Mouse (Mus musculus) stomach, embryonic 14.5 days (tissue): ENCODE data around the gene Acvr1b. TPM values are rescaled to one million over a fixed set of nuclear protein-coding genes. Genes with fewer than 3 reads are reported as not detected.
A peak's percentile ranks its signal among the peaks of the same experiment; 100 is the strongest.

ENCODE experiments used
- ATAC-seq: fragments of 200-750 bp; cut with Nextera tagmentation; 2 replicates; pipeline ENCODE4 v1.8.0; 2017; ENCODE audit warnings: low read depth, moderate TSS enrichment; ENCODE audit not compliant: insufficient number of reproducible peaks, insufficient read depth, low FRiP score
- H3K27ac ChIP-seq: fragments of 300-500 bp; sonication (generic); 2 replicates; pipeline ENCODE4 v1.5.1; 2014; ENCODE audit warnings: mild to moderate bottlenecking, low read length, moderate library complexity, mixed read lengths
- H3K27me3 ChIP-seq: fragments of 300-500 bp; sonication (generic); 2 replicates; pipeline ENCODE4 v1.6.1; 2014; ENCODE audit warnings: low read length, control low read depth, mixed read lengths; ENCODE audit not compliant: control insufficient read depth, insufficient read depth
- H3K36me3 ChIP-seq: fragments of 300-500 bp; sonication (generic); 2 replicates; pipeline ENCODE4 v1.6.1; 2014; ENCODE audit warnings: mild to moderate bottlenecking, control low read depth, low read length, moderate library complexity, mixed read lengths; ENCODE audit not compliant: control insufficient read depth, insufficient read depth
- H3K4me1 ChIP-seq: fragments of 300-500 bp; sonication (generic); 2 replicates; pipeline ENCODE4 v1.6.1; 2014; ENCODE audit warnings: low read length, control low read depth, mixed read lengths; ENCODE audit not compliant: control insufficient read depth, insufficient read depth
- H3K4me2 ChIP-seq: fragments of 300-500 bp; sonication (generic); replicated peaks from 2 replicates; pipeline ENCODE4 v1.6.1; 2014; ENCODE audit warnings: low read depth, low read length, control low read depth
- H3K4me3 ChIP-seq: fragments of 300-500 bp; sonication (generic); 2 replicates; pipeline ENCODE4 v1.5.1; 2014; ENCODE audit warnings: low read depth, low read length, control low read depth
- H3K9ac ChIP-seq: fragments of 300-500 bp; sonication (generic); replicated peaks from 2 replicates; pipeline ENCODE4 v1.6.1; 2014; ENCODE audit warnings: low read depth, mild to moderate bottlenecking, control low read depth, low read length, moderate library complexity, mixed read lengths
- H3K9me3 ChIP-seq: fragments of 300-500 bp; sonication (generic); 2 replicates; pipeline ENCODE4 v1.6.1; 2016; ENCODE audit warnings: low read depth, low read length, control low read depth; ENCODE audit not compliant: control insufficient read depth
- WGBS: fragments of 180-500 bp; shearing (Covaris S2); extraction: QIAGEN DNeasy Blood & Tissue Kit; methylation state at CpG from one replicate; pipeline ENCODE4 v1.1.7; 2014; 5-methylcytosine and 5-hydroxymethylcytosine counted together
- polyA plus RNA-seq: library from polyadenylated mRNA; unstranded; fragments of >200 nt; fragmentation: Nextera tagmentation; extraction: Ambion mirVana; gene quantifications from 2 replicates; pipeline ENCODE4 v1.2.1, GENCODE M21; 2014

Acvr1b gene
- 11.5 and 14.5 TPM in 2 replicates for polyA plus RNA-seq

DNA sequence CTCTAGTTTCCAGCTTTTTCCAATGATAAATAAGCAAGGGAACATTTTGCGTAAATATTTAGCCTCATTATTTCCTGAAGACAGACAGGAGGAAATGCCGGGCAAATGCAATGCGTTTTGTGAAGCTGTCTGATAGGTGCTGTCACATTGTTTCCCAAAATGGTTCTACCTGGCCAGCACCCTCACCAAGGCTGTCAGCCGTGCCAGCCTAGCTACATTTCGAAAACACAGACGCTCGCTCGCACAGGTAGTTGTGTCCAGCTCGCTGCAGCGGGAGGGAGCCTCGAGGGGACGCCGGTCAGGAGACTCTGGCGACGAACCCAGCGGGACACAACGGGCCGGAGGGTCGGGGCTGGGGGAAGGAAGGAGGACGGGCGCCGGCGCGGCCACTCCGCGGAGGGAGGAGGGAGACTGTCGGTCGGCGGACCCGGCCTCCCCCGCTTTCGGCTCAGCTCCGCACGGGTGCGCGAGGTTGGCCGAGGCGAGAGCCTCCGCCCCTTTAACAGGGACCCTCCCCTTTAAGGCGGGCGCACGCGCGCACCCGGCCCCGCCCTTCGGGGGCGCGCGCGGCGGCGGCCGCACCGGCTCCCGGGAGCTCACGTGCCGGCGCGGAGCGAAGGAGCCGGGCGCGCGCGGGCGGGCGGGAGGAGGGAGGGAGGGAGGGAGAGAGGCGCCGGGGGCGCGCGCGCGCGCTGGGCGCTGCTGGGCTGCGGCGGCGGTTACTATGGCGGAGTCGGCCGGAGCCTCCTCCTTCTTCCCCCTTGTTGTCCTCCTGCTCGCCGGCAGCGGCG lies at the start of gene Acvr1b:
Acvr1b (plus strand) TSS at position 647 of the 791 bp plus-strand sequence.
- Histone ChIP-seq H3K4me3 (peak within 1 kb of the TSS; percentile 60), H3K4me2 (peak within 1 kb of the TSS; percentile 89), H3K27ac (peak within 1 kb of the TSS; percentile 71; the same call in 1 of the 2 replicates), H3K4me1 (peaks cover 25% of the 10 kb centered on the region), H3K9ac (peak within 1 kb of the TSS; percentile 82), H3K36me3 (no peaks in the 10 kb centered on the region), H3K27me3 (no peaks in the 10 kb centered on the region), H3K9me3 (no peaks in the 10 kb centered on the region)
- ATAC-seq: peak; percentile 90
- 1% methylated on average over 37 of the region's 87 CpGs for WGBS

- no peaks in the 10 kb centered on the region for H3K36me3 ChIP-seq
- no peak overlapping the region for H3K27ac ChIP-seq
- no peaks in the 10 kb centered on the region for H3K9me3 ChIP-seq
- no peak overlapping the region for H3K9ac ChIP-seq
- no peak overlapping the region for H3K4me3 ChIP-seq
- whole genome bisulfite sequencing: 87% methylated on average over 6 of the region's 6 CpGs
- ATAC-seq: no peak
- no peak overlapping the region for H3K4me2 ChIP-seq
- peaks cover 21% of the 10 kb centered on the region for H3K4me1 ChIP-seq
- no peaks in the 10 kb centered on the region for H3K27me3 ChIP-seq
These were observed 48.3 kb upstream of the Acvr1b start for GRCm38 (mm10) chr15:101125561-101125960.

- Histone ChIP-seq H3K4me3 (no peak overlapping the region), H3K4me1 (peaks cover 30% of the 10 kb centered on the region), H3K36me3 (no peaks in the 10 kb centered on the region), H3K9ac (no peak overlapping the region), H3K9me3 (no peaks in the 10 kb centered on the region), H3K27ac (peak overlapping the region; percentile 71), H3K27me3 (no peaks in the 10 kb centered on the region), H3K4me2 (no peak overlapping the region)
- 65% methylated on average over 12 of the region's 12 CpGs for WGBS
- peak; percentile 54; the same call in 1 of the 2 replicates for ATAC-seq
These were observed 46.9 kb upstream of the Acvr1b start for GRCm38 (mm10) chr15:101126876-101127544.

DNA sequence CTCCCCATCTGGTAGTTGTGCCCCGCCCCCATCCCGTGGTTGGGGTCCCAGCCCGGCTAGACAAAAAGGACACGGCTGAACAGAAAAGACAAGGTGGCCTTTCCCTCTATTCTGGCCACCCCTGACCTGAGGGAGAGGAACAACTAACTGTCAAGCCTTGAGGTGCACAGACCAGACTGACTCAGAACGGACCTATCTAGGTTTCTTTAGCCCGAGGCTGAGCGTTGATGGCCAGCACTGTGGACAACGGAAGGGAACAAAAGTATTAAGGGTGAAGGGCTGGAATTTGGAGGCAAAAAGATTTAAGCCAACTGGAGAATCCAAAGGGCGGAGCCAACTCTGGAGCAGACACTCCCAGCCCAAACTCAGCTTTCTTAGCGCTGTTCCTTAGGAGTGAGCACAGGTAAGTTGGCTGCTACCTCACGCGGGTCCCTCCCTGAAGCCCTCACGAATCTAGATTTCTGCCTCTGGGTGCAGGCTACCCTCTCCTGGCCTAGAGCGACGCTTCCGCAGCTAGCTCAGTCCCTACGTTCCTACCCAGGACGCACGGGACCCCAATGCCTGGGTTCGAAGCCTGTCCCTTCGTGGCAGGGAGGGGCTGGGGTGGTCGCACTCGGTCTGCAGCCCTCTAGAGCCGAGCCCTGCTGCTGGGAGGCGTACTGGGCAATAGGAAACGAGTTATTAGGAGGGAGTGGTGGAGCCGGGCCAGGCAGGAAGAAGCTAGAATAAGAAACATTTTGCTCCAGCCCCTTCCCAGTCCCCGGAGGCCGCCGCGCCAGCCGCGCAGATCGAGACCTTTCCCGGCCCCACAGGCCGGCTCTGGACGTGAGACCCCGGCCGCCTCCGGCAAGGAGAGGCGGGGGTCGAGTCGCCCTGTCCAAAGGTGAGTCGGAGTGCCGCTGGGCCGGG lies 45.4 kb upstream of the Acvr1b start, which contains the start of gene Acvrl1:
Acvrl1 (plus strand) TSS at position 342 of the 909 bp plus-strand sequence.
- no peaks in the 10 kb centered on the region for H3K9me3 ChIP-seq
- peak within 1 kb of the TSS; percentile 49; the same call in 1 of the 2 replicates for H3K27ac ChIP-seq
- peak within 1 kb of the TSS; percentile 41 for H3K4me3 ChIP-seq
- H3K4me1 ChIP-seq: peaks cover 40% of the 10 kb centered on the region
- no peaks in the 10 kb centered on the region for H3K36me3 ChIP-seq
- no peak for ATAC-seq
- 5% methylated on average over 46 of the region's 46 CpGs for WGBS
- H3K9ac ChIP-seq: peak within 1 kb of the TSS; percentile 51
- H3K27me3 ChIP-seq: no peaks in the 10 kb centered on the region
- H3K4me2 ChIP-seq: peak within 1 kb of the TSS; percentile 72

DNA sequence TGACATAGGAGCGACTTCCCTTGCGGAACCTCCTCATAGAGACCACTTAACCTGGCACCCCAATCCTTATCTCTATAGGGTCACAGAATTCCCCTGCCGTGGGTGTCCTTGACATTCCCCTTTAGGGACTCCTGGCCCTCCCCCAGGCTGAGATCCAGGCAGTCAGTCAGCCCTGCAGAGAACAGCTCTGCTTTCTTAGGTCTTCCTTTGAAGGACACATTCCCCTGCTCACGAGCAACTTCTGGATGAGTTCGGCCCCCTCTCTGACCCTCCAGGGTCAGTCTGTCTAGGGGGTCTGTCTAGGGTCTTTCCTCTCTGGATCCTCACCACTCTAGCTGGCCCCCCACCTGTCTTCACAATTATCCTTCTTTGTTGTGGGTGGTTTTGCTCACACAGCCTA lies 44.5 kb upstream of the Acvr1b start:
- peaks cover 49% of the 10 kb centered on the region for H3K4me1 ChIP-seq
- peak overlapping the region; percentile 41 for H3K4me3 ChIP-seq
- ATAC-seq: no peak
- no peak overlapping the region for H3K9ac ChIP-seq
- H3K27ac ChIP-seq: no peak overlapping the region
- H3K9me3 ChIP-seq: no peaks in the 10 kb centered on the region
- H3K4me2 ChIP-seq: peak overlapping the region; percentile 72
- WGBS: 38% methylated on average over 5 of the region's 5 CpGs
- no peaks in the 10 kb centered on the region for H3K27me3 ChIP-seq
- H3K36me3 ChIP-seq: no peaks in the 10 kb centered on the region

DNA sequence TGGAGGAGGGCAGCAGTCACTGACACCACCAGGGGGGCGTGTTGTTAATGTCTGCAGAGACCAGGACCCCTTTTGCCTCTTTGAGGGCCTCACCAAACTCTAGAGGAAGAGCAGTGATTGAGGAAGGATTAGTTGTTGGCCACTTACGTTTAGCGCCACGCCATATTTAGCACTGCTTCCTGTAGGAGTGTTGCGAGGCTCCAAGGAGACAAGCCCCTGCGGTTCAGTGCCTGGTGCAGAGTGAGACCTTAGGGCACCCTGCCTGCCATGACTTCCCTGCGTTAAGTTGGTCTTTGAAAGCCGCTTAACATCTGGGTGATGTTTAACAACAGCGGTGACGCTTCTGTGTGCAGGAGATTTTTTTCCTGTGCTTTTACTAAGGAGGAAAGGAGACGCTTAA lies 42.4 kb upstream of the Acvr1b start:
- Histone ChIP-seq H3K9ac (no peak overlapping the region), H3K4me3 (no peak overlapping the region), H3K27ac (0 out of 2 replicates have a peak overlapping the region, but pooled peaks have one; percentile 2), H3K27me3 (no peaks in the 10 kb centered on the region), H3K9me3 (no peaks in the 10 kb centered on the region), H3K36me3 (no peaks in the 10 kb centered on the region; the same call in 1 of the 2 replicates), H3K4me2 (peak overlapping the region; percentile 6; the same call in 1 of the 2 replicates), H3K4me1 (peaks cover 45% of the 10 kb centered on the region)
- ATAC-seq: no peak
- 17% methylated on average over 11 of the region's 11 CpGs for WGBS

DNA sequence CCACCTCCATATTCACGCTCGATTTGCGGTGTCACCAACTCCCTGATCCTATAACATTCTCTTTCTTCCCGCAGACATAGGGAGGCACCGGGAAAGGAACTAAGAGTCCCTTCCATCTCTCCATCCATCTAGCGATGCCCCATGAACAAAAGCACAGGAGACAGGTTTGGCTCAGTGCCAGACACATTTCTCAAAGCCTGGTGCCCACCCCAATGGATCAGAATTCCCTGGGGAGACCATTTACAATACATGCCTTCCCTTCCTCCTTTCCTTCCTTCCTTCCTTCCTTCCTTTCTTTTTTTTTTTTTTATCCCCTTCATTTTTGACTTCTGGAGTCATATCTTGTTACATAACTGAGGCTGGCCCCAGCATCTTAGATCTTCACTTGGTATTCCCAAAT lies 41.8 kb upstream of the Acvr1b start:
- H3K27ac ChIP-seq: peak overlapping the region; percentile 2; the same call in 1 of the 2 replicates
- 52% methylated on average over 6 of the region's 6 CpGs for WGBS

More for the DNA sequence above, 41.8 kb upstream of the Acvr1b start:
- Histone ChIP-seq H3K27me3 (no peaks in the 10 kb centered on the region), H3K4me2 (peak overlapping the region; percentile 6; the same call in 1 of the 2 replicates), H3K36me3 (no peaks in the 10 kb centered on the region; the same call in 1 of the 2 replicates), H3K4me3 (no peak overlapping the region), H3K9me3 (no peaks in the 10 kb centered on the region), H3K4me1 (peaks cover 44% of the 10 kb centered on the region), H3K9ac (no peak overlapping the region)
- no peak for ATAC-seq
